In genomic region chr15:102073559-102074069, GRCm38 (mm10) we compare ENCODE assay signal across 8 mouse cellular contexts. TPM values are rescaled to one million over a fixed set of nuclear protein-coding genes. Genes with fewer than 3 reads are reported as not detected.
DNase-seq lines count a peak whose midpoint lies in the region; ATAC-seq and TF ChIP-seq lines count a peak whose summit lies in the region.

TSS of gene Eif4b (plus strand) at chr15:102073773.

- peak within 1 kb of the TSS; percentile 90 for H3K4me2 ChIP-seq in forebrain, embryonic 13.5 days
- peak within 1 kb of the TSS; percentile 89 for H3K4me2 ChIP-seq in liver, postnatal 0 days (ENCODE audit: low read depth, low read length)
- H3K4me2 ChIP-seq in neural tube, embryonic 14.5 days (ENCODE audit: low read depth, low read length): peak within 1 kb of the TSS; percentile 89

- TF ChIP-seq EP300 in ES-Bruce4 (IDR thresholded peaks at IDR 0.05; ENCODE audit: insufficient read depth, low read depth, low read length): no peak
- TF ChIP-seq EP300 in liver, postnatal 0 days (IDR thresholded peaks at IDR 0.05; ENCODE audit: low read depth): no peak

- ATAC-seq in cerebellum, adult (ENCODE audit: insufficient number of reproducible peaks, low FRiP score, low TSS enrichment): peak; percentile 89
- peak; percentile 95 for ATAC-seq in forebrain, embryonic 13.5 days
- ATAC-seq in liver, postnatal 0 days: peak; percentile 94
- peak; percentile 91 for ATAC-seq in neural tube, embryonic 14.5 days (ENCODE audit: low read depth)

- TF ChIP-seq CTCF in ES-Bruce4 (IDR thresholded peaks at IDR 0.05; ENCODE audit: low read depth, low read length): no peak
- TF ChIP-seq CTCF in liver, postnatal 0 days (IDR thresholded peaks at IDR 0.05; ENCODE audit: low read depth): peak; percentile 37

- intact Hi-C loops in heart, postnatal 10 days (cut with DNase I): loop anchor here (2.0 kb wide), 1 partner anchor 19 kb away; no protein-coding TSS in a partner anchor

- peak within 1 kb of the TSS; percentile 94 for H3K9ac ChIP-seq in ES-Bruce4 (ENCODE audit: low read depth, poor library complexity, severe bottlenecking)
- peak within 1 kb of the TSS; percentile 95 for H3K9ac ChIP-seq in forebrain, embryonic 13.5 days
- peak within 1 kb of the TSS; percentile 96 for H3K9ac ChIP-seq in liver, postnatal 0 days (replicated peaks)
- peak within 1 kb of the TSS; percentile 94 for H3K9ac ChIP-seq in neural tube, embryonic 14.5 days (replicated peaks; ENCODE audit: low read depth, low read length)

- DNase-seq in heart, postnatal 10 days: peak; percentile 99
- DNase-seq in large intestine, adult 2 months (ENCODE audit: low read depth, low spot score): peak; percentile 95
- peak; percentile 100 for DNase-seq in liver, postnatal 0 days
- peak; percentile 99 for DNase-seq in testis, postnatal 10 days (ENCODE audit: low spot score)

- H3K27ac ChIP-seq in ES-Bruce4 (ENCODE audit: insufficient read depth, low read length): peak within 1 kb of the TSS; percentile 66
- H3K27ac ChIP-seq in forebrain, embryonic 13.5 days: peak within 1 kb of the TSS; percentile 94
- H3K27ac ChIP-seq in liver, postnatal 0 days (ENCODE audit: low read depth): peak within 1 kb of the TSS; percentile 98
- H3K27ac ChIP-seq in neural tube, embryonic 14.5 days (ENCODE audit: low read depth, low read length): peak within 1 kb of the TSS; percentile 98

- H3K4me1 ChIP-seq in ES-Bruce4 (ENCODE audit: control insufficient read depth, insufficient read depth, low read length): no peaks in the 10 kb centered on the region
- H3K4me1 ChIP-seq in forebrain, embryonic 13.5 days: peaks cover 28% of the 10 kb centered on the region
- peaks cover 17% of the 10 kb centered on the region for H3K4me1 ChIP-seq in liver, postnatal 0 days (ENCODE audit: insufficient read depth)
- peaks cover 21% of the 10 kb centered on the region for H3K4me1 ChIP-seq in neural tube, embryonic 14.5 days (ENCODE audit: control insufficient read depth, insufficient read depth, low read length)

- H3K4me3 ChIP-seq in ES-Bruce4 (ENCODE audit: low read depth, low read length): peak within 1 kb of the TSS; percentile 98
- peak within 1 kb of the TSS; percentile 94 for H3K4me3 ChIP-seq in forebrain, embryonic 13.5 days
- H3K4me3 ChIP-seq in liver, postnatal 0 days (ENCODE audit: low read depth, low read length): peak within 1 kb of the TSS; percentile 98
- H3K4me3 ChIP-seq in neural tube, embryonic 14.5 days (ENCODE audit: low read depth, low read length): peak within 1 kb of the TSS; percentile 97

- H3K27me3 ChIP-seq in ES-Bruce4 (ENCODE audit: control insufficient read depth, insufficient read depth, low read length, poor library complexity, severe bottlenecking): no peaks in the 10 kb centered on the region
- peaks cover 14% of the 10 kb centered on the region; the same call in 1 of the 2 replicates for H3K27me3 ChIP-seq in forebrain, embryonic 13.5 days
- H3K27me3 ChIP-seq in liver, postnatal 0 days (ENCODE audit: insufficient read depth, low read length): no peaks in the 10 kb centered on the region
- H3K27me3 ChIP-seq in neural tube, embryonic 14.5 days (ENCODE audit: control insufficient read depth, insufficient read depth, low read length): peaks cover 4% of the 10 kb centered on the region; the same call in 1 of the 2 replicates

- no peaks in the 10 kb centered on the region for H3K9me3 ChIP-seq in ES-Bruce4 (replicated peaks; ENCODE audit: control insufficient read depth, insufficient read depth, low read length, poor library complexity, severe bottlenecking)
- no peaks in the 10 kb centered on the region for H3K9me3 ChIP-seq in forebrain, embryonic 13.5 days (replicated peaks)
- no peaks in the 10 kb centered on the region for H3K9me3 ChIP-seq in liver, postnatal 0 days (ENCODE audit: low read length)
- no peaks in the 10 kb centered on the region for H3K9me3 ChIP-seq in neural tube, embryonic 14.5 days (ENCODE audit: control insufficient read depth, low read length)

- TF ChIP-seq POLR2A in ES-Bruce4 (IDR thresholded peaks at IDR 0.05; ENCODE audit: insufficient read depth, low read length): peak; percentile 8

- WGBS in forebrain, embryonic 13.5 days: under 1% methylated on average over 55 of the region's 58 CpGs
- WGBS in large intestine, adult 2 months: under 1% methylated on average over 58 of the region's 58 CpGs
- WGBS in liver, postnatal 0 days (ENCODE audit: insufficient replicate concordance): under 1% methylated on average over 57 of the region's 58 CpGs
- WGBS in neural tube, embryonic 14.5 days: under 1% methylated on average over 52 of the region's 58 CpGs

- H3K36me3 ChIP-seq in ES-Bruce4 (ENCODE audit: control insufficient read depth, insufficient read depth, low read length, poor library complexity, severe bottlenecking): peaks cover 14% of the 10 kb centered on the region
- H3K36me3 ChIP-seq in forebrain, embryonic 13.5 days (ENCODE audit: poor library complexity, severe bottlenecking): no peaks in the 10 kb centered on the region
- H3K36me3 ChIP-seq in liver, postnatal 0 days (replicated peaks; ENCODE audit: insufficient read depth, low read length): no peaks in the 10 kb centered on the region; the same call in 1 of the 2 replicates
- no peaks in the 10 kb centered on the region for H3K36me3 ChIP-seq in neural tube, embryonic 14.5 days (ENCODE audit: control insufficient read depth, insufficient read depth, low read length)

RNA-seq across cellular contexts. Expression of gene Eif4b, which starts in this region (rescaled TPM):
- polyA plus RNA-seq in ES-Bruce4 (2011; ENCODE audit: insufficient read depth, insufficient read length, low read depth, missing spikeins): 584 and 631 TPM in 2 replicates
- 90.5 and 102 TPM in 2 replicates for polyA plus RNA-seq in forebrain, embryonic 13.5 days (2015; fragmentation: Nextera tagmentation; extraction: Ambion mirVana)
- 100 to 1,000 TPM; 149 to 154 TPM for total RNA-seq in heart, postnatal 10 days (2021)
- 58.6 and 78.1 TPM in 2 replicates for polyA plus RNA-seq in large intestine, adult 2 months (2012; rRNA removed)
- polyA plus RNA-seq in liver, postnatal 0 days (2015; fragmentation: Nextera tagmentation; extraction: Ambion mirVana): 30.9 and 32.2 TPM in 2 replicates
- polyA plus RNA-seq in neural tube, embryonic 14.5 days (2014; fragmentation: Nextera tagmentation; extraction: Ambion mirVana): 77.6 and 96.9 TPM in 2 replicates

Comparison
In these comparisons a context has a peak if more than half of its experiments do, and no peak if none do; other contexts are left out.
1. Peak in every context shown above with its lines: DNase-seq, ATAC-seq, H3K4me3 ChIP-seq and H3K27ac ChIP-seq.